Mouse (Mus musculus) sigmoid colon, adult 10 weeks (tissue): ENCODE data around the gene Ghsr. TPM values are rescaled to one million over a fixed set of nuclear protein-coding genes. Genes with fewer than 3 reads are reported as not detected.

Source experiments
- polyA plus RNA-seq: library from polyadenylated mRNA; stranded (reverse); fragments of 350-450 nt; fragmentation: Illumina TruSeq; extraction: RNeasy Lipid Tissue Mini Kit (QIAGEN cat#74804); gene quantifications from one replicate; pipeline ENCODE4 v1.2.3, GENCODE M21; 2014; ENCODE audit warnings: low read depth, low replicate concordance

Gene Ghsr
- not detected for polyA plus RNA-seq

DNA sequence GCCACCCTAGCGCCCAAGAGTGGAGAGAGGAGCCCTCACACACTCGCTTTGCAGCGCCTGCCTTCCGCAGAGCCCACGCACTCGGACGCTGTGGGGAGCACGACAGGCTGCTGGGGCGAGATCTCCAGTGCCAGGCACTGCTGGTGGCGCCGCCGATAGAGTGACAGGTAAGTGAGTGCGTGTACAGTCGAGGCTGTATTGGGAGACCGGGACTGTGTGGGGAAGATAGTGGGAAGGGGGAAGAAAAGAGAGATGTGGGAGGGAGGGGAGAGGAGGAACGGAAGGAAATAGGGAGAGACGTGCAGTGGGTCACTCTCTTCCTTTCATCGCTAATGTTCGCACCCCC, at the start of gene Ghsr:
Ghsr (plus strand) TSS at position 76 of the 346 bp plus-strand sequence.

Other genes starting within 250 kb of the Ghsr start
- gene Ect2, start 217.5 kb upstream of the Ghsr start, polyA plus RNA-seq, result 31.1 TPM
- gene Nceh1, start 188.4 kb upstream of the Ghsr start, polyA plus RNA-seq, result 36.1 TPM
- gene Tnfsf10, start 54.3 kb upstream of the Ghsr start, polyA plus RNA-seq, result 25.8 TPM